Mouse (Mus musculus) ES-E14 (cell line): ENCODE results near the gene Aaed1.
"Not testable (repeated sequence)": the region's sequence is repeated elsewhere in the genome, so short reads cannot be mapped to it uniquely, and the experiment has no call there.

Experiments
- HCFC1 ChIP-seq: IDR thresholded peaks from 2 replicates; pipeline ENCODE4 v1.6.1; 2012; ENCODE audit warnings: low read length, inconsistent platforms, borderline replicate concordance; ENCODE audit not compliant: insufficient read depth
- MAFK ChIP-seq: IDR thresholded peaks from 2 replicates; pipeline ENCODE4 v1.6.1; 2014; ENCODE audit warnings: mild to moderate bottlenecking, low read depth, low read length, inconsistent platforms; ENCODE audit not compliant: insufficient read depth
- ZC3H11A ChIP-seq: IDR thresholded peaks from 2 replicates; pipeline ENCODE4 v1.6.1; 2012; ENCODE audit warnings: low read depth, mild to moderate bottlenecking, inconsistent platforms, low read length, borderline replicate concordance
- ZNF384 ChIP-seq: IDR thresholded peaks from 2 replicates; pipeline ENCODE4 v1.6.1; 2012; ENCODE audit warnings: low read depth, low read length, inconsistent platforms

DNA sequence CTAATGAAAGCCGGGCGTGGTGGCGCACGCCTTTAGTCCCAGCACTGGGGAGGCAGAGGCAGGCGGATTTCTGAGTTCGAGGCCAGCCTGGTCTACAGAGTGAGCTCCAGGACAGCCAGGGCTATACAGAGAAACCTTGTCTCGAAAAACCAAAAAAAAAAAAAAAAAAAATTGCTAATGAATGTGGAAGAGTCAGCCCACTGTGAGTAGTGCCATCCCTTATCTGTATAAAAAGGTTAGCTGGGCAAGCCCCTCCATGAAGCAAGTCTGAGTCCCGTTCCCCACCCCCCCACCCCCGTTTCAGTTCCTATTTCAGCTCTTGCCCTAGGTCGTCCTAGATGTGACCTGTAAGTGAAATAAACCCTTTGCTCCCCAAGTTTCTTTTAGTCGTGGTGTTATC is 58.3 kb downstream of the Aaed1 start:
- not testable (repeated sequence) for TF ChIP-seq ZC3H11A, ZNF384, HCFC1, MAFK
